Mouse (Mus musculus): ENCODE results near the gene Triml1.
A peak's percentile ranks its signal among the peaks of the same experiment; 100 is the strongest.

Triml1 gene

GRCm38 (mm10) chr8:43141386-43141785 lies at the start of gene Triml1:
Gene Triml1 (minus strand): TSS chr8:43141486.
- DNase-seq (ENCODE audit: low spot score in 2 of 2): no peak

- no peak for DNase-seq (ENCODE audit: low spot score in 2 of 2)
Measured at GRCm38 (mm10) chr8:43182281-43182680, 41.0 kb upstream of the Triml1 start.

- no peak for DNase-seq (ENCODE audit: low spot score in 2 of 2)
Measured at GRCm38 (mm10) chr8:43180054-43180690, 38.9 kb upstream of the Triml1 start, which contains the start of gene Triml2. Gene Triml2 (plus strand): TSS chr8:43180541.

GRCm38 (mm10) chr8:43179189-43179588 lies 37.9 kb upstream of the Triml1 start:
- peak; percentile 4 to 16 for DNase-seq (ENCODE audit: low spot score in 2 of 2)

- no peak for DNase-seq (ENCODE audit: low spot score in 2 of 2)
Measured at GRCm38 (mm10) chr8:43178263-43178662, 37.0 kb upstream of the Triml1 start.

GRCm38 (mm10) chr8:43176766-43177486 lies 35.6 kb upstream of the Triml1 start:
- DNase-seq (ENCODE audit: low spot score in 2 of 2): no peak

GRCm38 (mm10) chr8:43169249-43169755 lies 28.0 kb upstream of the Triml1 start:
- no peak for DNase-seq (ENCODE audit: low spot score in 2 of 2)

- no peak for DNase-seq (ENCODE audit: low spot score in 2 of 2)
Measured at GRCm38 (mm10) chr8:43168083-43168482, 26.8 kb upstream of the Triml1 start.

GRCm38 (mm10) chr8:43164453-43164852 lies 23.2 kb upstream of the Triml1 start:
- no peak for DNase-seq (ENCODE audit: low spot score in 2 of 2)

GRCm38 (mm10) chr8:43163255-43163654 lies 22.0 kb upstream of the Triml1 start:
- DNase-seq (ENCODE audit: low spot score in 2 of 2): no peak

- DNase-seq (ENCODE audit: low spot score in 2 of 2): no peak
Measured at GRCm38 (mm10) chr8:43149307-43149706, 8.0 kb upstream of the Triml1 start.

GRCm38 (mm10) chr8:43111205-43111827 lies 30.0 kb downstream of the Triml1 start:
- no peak for DNase-seq (ENCODE audit: low spot score in 2 of 2)

Measured in urinary bladder, postnatal 36 days (tissue).